Mouse (Mus musculus): ENCODE measurements around the gene Rad51b.

Rad51b gene

GRCm38 (mm10) chr12:79850021-79850420 lies 552.9 kb downstream of the Rad51b start:
- DNase-seq: peak; percentile 51

DNA sequence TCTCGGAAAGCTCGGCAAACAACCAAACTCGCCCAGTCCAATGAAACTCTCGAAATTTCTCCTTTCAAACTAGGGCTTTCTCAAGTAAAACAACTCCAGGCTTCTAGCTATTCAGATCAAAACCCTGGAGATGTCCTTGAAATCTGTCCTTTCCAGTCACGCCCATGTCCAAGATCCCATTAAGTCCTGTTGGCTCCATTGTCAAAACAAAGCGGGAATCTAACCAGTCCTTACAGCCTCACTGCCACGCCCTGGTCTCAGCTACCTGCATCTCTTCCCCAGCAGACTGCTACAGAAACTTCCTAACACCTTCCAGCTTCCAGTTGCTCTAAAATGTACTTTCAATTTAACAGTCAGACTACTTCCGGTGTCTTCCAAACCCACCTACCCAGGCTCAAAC lies 554.8 kb downstream of the Rad51b start:
- no peak for DNase-seq

DNA sequence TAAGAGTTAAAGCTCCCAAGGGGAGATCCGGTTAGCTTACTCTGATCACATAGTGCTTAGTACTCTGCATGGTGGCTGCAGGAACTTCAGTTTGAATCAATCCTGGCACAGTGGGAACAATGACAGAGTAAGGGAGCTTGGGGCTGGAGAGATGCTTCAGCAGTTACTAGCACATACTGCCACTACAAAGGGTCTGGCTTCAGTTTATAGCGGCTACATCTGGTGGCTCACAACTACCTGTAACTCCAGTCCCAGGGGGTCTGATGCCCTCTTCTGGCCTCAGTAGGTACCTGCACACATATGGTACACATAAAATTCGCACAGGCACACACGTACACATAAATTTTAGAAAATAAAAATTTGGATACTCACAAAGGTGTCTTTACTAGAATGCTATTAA lies 555.5 kb downstream of the Rad51b start:
- no peak for DNase-seq

GRCm38 (mm10) chr12:79853901-79854490 lies 556.9 kb downstream of the Rad51b start:
- DNase-seq: no peak

GRCm38 (mm10) chr12:79854507-79854906 lies 557.4 kb downstream of the Rad51b start:
- no peak for DNase-seq

DNA sequence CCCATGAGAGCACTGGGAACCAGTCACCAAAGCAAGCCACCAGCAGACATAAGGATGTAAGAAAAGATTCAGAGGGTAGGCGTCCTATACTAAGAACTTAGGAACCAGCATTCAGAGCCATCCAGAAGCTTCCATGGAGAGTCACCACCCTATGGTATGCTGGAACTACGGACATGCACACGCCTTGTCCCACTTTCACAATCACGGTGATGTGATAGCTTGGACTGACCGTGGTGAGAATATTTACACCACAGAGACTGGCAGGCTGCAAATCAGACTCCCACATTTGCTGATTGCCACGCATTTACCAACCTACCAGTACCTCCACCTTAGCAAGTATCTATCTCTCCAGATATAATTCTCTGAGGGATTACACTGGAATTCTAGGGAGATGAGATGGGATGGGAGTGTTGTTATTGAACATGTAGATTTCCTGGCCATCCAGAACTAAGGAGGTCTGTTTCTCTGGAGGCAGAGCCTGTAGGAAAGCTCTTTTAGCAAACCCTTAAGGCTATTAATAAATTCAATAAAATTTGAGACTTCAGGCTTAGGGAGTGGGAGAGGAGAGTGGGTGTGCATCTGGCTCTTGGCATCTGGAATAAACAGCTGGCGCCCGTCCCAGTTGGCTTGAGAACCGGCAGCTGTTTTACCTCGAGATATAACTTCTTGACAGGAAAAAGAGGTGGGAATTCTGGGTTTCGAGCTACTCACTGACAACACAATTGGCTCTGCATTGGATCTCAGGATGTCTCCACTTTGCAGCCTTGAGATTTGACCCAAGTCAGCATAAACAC lies 559.2 kb downstream of the Rad51b start:
- peak; percentile 79 for DNase-seq

DNA sequence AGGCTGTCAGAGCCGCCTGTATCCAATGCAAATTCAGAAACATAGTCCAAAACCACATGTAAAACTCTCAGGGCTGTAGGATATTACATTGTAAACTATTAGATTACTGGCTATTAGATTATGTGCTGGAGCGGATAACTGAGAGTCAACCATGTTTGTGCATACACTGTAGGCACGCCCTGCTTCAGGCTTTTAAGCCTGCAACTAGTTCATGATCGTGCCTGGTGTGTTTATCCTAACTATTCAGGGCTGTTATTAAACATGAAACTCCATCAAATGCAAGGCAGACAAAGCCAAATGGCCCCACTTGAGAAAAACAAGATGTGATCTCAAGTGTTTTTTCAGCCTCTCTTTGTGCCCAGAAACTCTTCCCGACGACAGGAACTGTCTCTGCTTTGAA lies 560.6 kb downstream of the Rad51b start:
- DNase-seq: no peak

DNA sequence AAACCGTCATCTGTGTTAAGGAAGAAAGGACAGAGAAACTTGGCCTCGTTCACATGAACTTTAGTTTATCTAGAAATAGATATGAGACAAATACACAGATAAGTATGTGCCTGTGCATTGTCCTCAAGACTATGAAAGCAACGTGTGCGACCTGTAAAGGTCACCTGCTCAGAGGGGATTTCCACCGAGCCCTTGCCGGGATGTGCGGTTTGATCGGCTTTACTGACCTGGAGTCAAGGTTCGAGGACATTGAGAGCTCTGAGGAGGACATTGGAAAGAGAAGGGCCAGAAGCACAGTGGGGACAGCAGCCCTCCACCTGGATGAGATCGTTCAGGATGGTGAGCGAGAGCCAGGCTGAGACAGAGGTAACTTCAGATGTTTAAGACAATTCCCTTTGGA lies 561.3 kb downstream of the Rad51b start:
- no peak for DNase-seq

DNA sequence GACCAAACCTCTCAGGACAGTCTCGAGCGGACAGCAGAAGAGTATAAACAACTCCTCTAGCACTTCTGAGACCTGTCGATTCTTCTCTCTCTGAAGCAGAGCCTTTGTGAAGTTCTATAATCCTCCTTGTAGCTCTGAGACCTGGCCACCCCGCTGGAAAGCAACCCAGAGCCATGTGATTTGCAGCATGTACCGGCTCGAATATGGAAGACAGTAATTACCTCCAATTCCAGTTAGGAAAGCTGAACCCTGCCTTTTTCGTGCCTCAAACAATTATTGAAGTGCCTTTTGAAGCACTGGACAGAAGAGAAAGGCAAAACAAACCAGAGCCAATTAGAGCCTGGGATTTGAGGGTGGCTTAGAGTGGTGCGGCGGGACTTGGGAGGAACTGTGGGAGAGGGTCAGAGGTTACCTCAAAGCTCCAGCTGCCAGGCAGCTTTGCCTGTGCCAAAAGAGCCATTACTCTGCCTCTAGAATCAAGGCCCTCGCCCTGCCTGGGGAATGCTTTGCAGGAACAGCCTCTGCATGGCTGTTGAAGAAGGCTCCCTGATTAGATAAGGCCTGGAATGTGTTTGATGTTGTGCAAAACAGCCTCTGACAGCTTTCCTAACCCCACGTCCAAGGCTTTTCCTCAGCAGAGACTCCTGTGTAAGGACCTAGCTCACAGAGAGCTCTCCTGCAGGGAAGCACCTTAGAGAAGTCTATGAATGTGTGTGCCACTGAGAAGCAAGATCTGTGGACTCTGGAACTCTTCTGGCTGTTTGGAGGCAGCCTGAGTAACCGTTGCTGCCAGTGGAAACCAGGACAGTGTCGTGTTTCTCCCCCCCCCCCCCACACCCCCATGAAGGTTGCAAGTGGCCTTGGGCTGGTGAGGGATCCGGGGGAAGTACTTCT lies 562.5 kb downstream of the Rad51b start:
- peak; percentile 66 for DNase-seq

GRCm38 (mm10) chr12:79860248-79860555 lies 563.1 kb downstream of the Rad51b start:
- no peak for DNase-seq
